Mouse (Mus musculus) erythroblast, adult 5-6 weeks (primary cell): Measurements from ENCODE around the gene Pik3cb. TPM values are rescaled to one million over a fixed set of nuclear protein-coding genes. Genes with fewer than 3 reads are reported as not detected.

Experiments used
- ATAC-seq: replicated peaks from 2 replicates; pipeline ENCODE4 v1.8.0; 2016; ENCODE audit warnings: moderate number of reproducible peaks, mild to moderate bottlenecking, moderate TSS enrichment, inconsistent platforms; ENCODE audit not compliant: poor library complexity, low FRiP score, severe bottlenecking
- total RNA-seq, 2 experiments: library from RNA; stranded (forward) in 1 of 2; stranded (reverse) in 1 of 2; fragments of 150-400 nt in 1 of 2; fragments of 200-764, 138-1000 nt in 1 of 2; gene quantifications; 2 replicates each; pipeline versions ENCODE4 v1.2.3 to v1.2.4; 2015 to 2017; ENCODE audit warnings: low replicate concordance in 2 of 2

Gene Pik3cb
- total RNA-seq, 2 experiments from 2014 or later: 4.9 to 7.5 TPM

- no peak for ATAC-seq
Measured at GRCm38 (mm10) chr9:99097668-99098067, 42.8 kb downstream of the Pik3cb start.

GRCm38 (mm10) chr9:99095192-99095591 lies 45.2 kb downstream of the Pik3cb start:
- no peak for ATAC-seq

- no peak for ATAC-seq
Measured at GRCm38 (mm10) chr9:99090546-99090945, 49.9 kb downstream of the Pik3cb start.

- ATAC-seq: no peak
Measured at GRCm38 (mm10) chr9:99089904-99090303, 50.5 kb downstream of the Pik3cb start.

- no peak for ATAC-seq
Measured at GRCm38 (mm10) chr9:99081718-99082117, 58.7 kb downstream of the Pik3cb start.

- ATAC-seq: no peak
Measured at GRCm38 (mm10) chr9:99081308-99081707, 59.1 kb downstream of the Pik3cb start.

GRCm38 (mm10) chr9:99080657-99081056 lies 59.8 kb downstream of the Pik3cb start:
- no peak for ATAC-seq

GRCm38 (mm10) chr9:99074462-99074861 lies 66.0 kb downstream of the Pik3cb start:
- ATAC-seq: no peak

- no peak for ATAC-seq
Measured at GRCm38 (mm10) chr9:99072538-99072937, 67.9 kb downstream of the Pik3cb start.

GRCm38 (mm10) chr9:99065311-99065710 lies 75.1 kb downstream of the Pik3cb start:
- no peak for ATAC-seq

GRCm38 (mm10) chr9:99064216-99064615 lies 76.2 kb downstream of the Pik3cb start:
- ATAC-seq: no peak

- peak; percentile 64; the same call in 1 of the 2 replicates for ATAC-seq
Measured at GRCm38 (mm10) chr9:99062544-99062943, 77.9 kb downstream of the Pik3cb start.

GRCm38 (mm10) chr9:99057751-99058150 lies 82.7 kb downstream of the Pik3cb start:
- ATAC-seq: no peak

- no peak for ATAC-seq
Measured at GRCm38 (mm10) chr9:99049760-99050159, 90.7 kb downstream of the Pik3cb start.

- no peak for ATAC-seq
Measured at GRCm38 (mm10) chr9:99048724-99049250, 91.6 kb downstream of the Pik3cb start.

GRCm38 (mm10) chr9:99044761-99045160 lies 95.7 kb downstream of the Pik3cb start:
- ATAC-seq: no peak

- ATAC-seq: no peak
Measured at GRCm38 (mm10) chr9:99042641-99043040, 97.8 kb downstream of the Pik3cb start.

GRCm38 (mm10) chr9:99041994-99042393 lies 98.4 kb downstream of the Pik3cb start:
- ATAC-seq: no peak

- ATAC-seq: no peak
Measured at GRCm38 (mm10) chr9:99035575-99035974, 104.8 kb downstream of the Pik3cb start, which contains the start of gene Gm1123. Gene Gm1123 (minus strand): TSS chr9:99035715.

- ATAC-seq: no peak
Measured at GRCm38 (mm10) chr9:99034111-99034510, 106.3 kb downstream of the Pik3cb start.

- no peak for ATAC-seq
Measured at GRCm38 (mm10) chr9:99032031-99032430, 108.4 kb downstream of the Pik3cb start.

GRCm38 (mm10) chr9:99021751-99022150 lies 118.7 kb downstream of the Pik3cb start:
- ATAC-seq: no peak
